Mouse (Mus musculus): ENCODE measurements at regions not wholly inside any gene's neighbourhood (a gene's known extent, or its start where the extent isn't known, plus 50 kb on each side); places are given as distances from the start of the nearest gene placed in this dataset.

GRCm38 (mm10) chrX:161660106-161660505 is 56.8 kb upstream of the Rai2 start:
- no peak overlapping the region for H3K4me2 ChIP-seq (ENCODE audit: low read depth)
- no peak for ATAC-seq
- H3K36me3 ChIP-seq (ENCODE audit: insufficient read depth), result no peaks in the 10 kb centered on the region
- 75% methylated on average over 3 of the region's 3 CpGs for WGBS
- H3K4me1 ChIP-seq (ENCODE audit: insufficient read depth), result no peaks in the 10 kb centered on the region
- H3K9ac ChIP-seq, result no peak overlapping the region
- TF ChIP-seq CTCF (IDR thresholded peaks at IDR 0.05; ENCODE audit: low read depth), result no peak
- no peaks in the 10 kb centered on the region for H3K27me3 ChIP-seq (ENCODE audit: insufficient read depth, low read length)
- no peak for DNase-seq
- no peaks in the 10 kb centered on the region for H3K9me3 ChIP-seq (ENCODE audit: low read length)
- H3K27ac ChIP-seq (ENCODE audit: low read depth, low read length), result no peak overlapping the region
- H3K4me3 ChIP-seq (ENCODE audit: low read depth, low read length), result no peak overlapping the region

GRCm38 (mm10) chrX:161661936-161662335 is 54.9 kb upstream of the Rai2 start:
- 70% methylated on average over 2 of the region's 2 CpGs for WGBS
- Histone ChIP-seq H3K9me3 (ENCODE audit: low read length) (no peaks in the 10 kb centered on the region), H3K27ac (ENCODE audit: low read depth, low read length) (no peak overlapping the region), H3K36me3 (ENCODE audit: insufficient read depth) (no peaks in the 10 kb centered on the region), H3K27me3 (ENCODE audit: insufficient read depth, low read length) (no peaks in the 10 kb centered on the region), H3K4me3 (ENCODE audit: low read depth, low read length) (no peak overlapping the region), H3K9ac (no peak overlapping the region), H3K4me1 (ENCODE audit: insufficient read depth) (no peaks in the 10 kb centered on the region), H3K4me2 (ENCODE audit: low read depth) (no peak overlapping the region)
- TF ChIP-seq CTCF (IDR thresholded peaks at IDR 0.05; ENCODE audit: low read depth), result no peak
- DNase-seq, result no peak
- ATAC-seq, result no peak

Measured in forebrain, postnatal 0 days (tissue).